In the genomic region with DNA sequence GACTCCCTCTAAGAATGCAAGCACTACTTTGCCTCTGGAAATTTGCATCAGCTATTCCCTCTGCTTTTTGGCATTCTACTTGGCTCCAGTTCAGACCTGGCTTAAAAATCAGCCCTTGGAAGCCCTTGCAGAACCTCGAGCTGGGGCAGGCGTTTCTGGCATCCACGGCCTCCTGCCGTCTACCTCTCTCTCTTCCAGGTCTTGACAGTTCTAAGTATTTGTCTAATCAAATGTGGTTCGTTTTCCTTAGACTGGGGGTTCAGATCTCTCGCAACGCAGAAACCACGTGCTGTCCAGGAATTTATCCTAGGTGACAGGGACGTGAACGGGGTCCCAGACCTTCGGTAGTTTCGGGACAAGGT, we compare ENCODE assay signal across 7 mouse cellular contexts. TPM values are rescaled to one million over a fixed set of nuclear protein-coding genes. Genes with fewer than 3 reads are reported as not detected.
DNase-seq lines count a peak whose midpoint lies in the region; ATAC-seq and TF ChIP-seq lines count a peak whose summit lies in the region.

No protein-coding gene starts in this region.

- no peaks in the 10 kb centered on the region for H3K27me3 ChIP-seq in C2C12 (ENCODE audit: control insufficient read depth, insufficient read depth, insufficient read length)
- peaks cover 3% of the 10 kb centered on the region; the same call in 1 of the 2 replicates for H3K27me3 ChIP-seq in embryonic facial prominence, embryonic 15.5 days
- peaks cover 21% of the 10 kb centered on the region for H3K27me3 ChIP-seq in heart, embryonic 15.5 days

- ATAC-seq in embryonic facial prominence, embryonic 15.5 days (ENCODE audit: insufficient number of reproducible peaks, low FRiP score, low TSS enrichment, low read depth) = peak; percentile 12; the same call in 1 of the 2 replicates
- peak; percentile 14; the same call in 1 of the 2 replicates for ATAC-seq in heart, embryonic 15.5 days (replicated peaks; ENCODE audit: insufficient number of reproducible peaks, insufficient read depth, low FRiP score, low read depth)

- peak overlapping the region; percentile 66 for H3ac ChIP-seq in C2C12 (ENCODE audit: control insufficient read depth, insufficient read length, low read depth)

- H3K36me3 ChIP-seq in C2C12 (ENCODE audit: control insufficient read depth, insufficient read depth) (peaks cover 4% of the 10 kb centered on the region), ES-E14 (ENCODE audit: control insufficient read depth, insufficient read depth, low read length, poor library complexity, severe bottlenecking) (peaks cover 7% of the 10 kb centered on the region)
- peaks cover 3% of the 10 kb centered on the region; the same call in 1 of the 2 replicates for H3K36me3 ChIP-seq in embryonic facial prominence, embryonic 15.5 days
- H3K36me3 ChIP-seq in heart, embryonic 15.5 days = no peaks in the 10 kb centered on the region

- peaks cover 22% of the 10 kb centered on the region for H3K79me2 ChIP-seq in C2C12 (ENCODE audit: control insufficient read depth, insufficient read depth)

- H3K9me3 ChIP-seq in ES-E14 (ENCODE audit: control insufficient read depth, insufficient read depth, low read depth, low read length) = no peaks in the 10 kb centered on the region
- H3K9me3 ChIP-seq in embryonic facial prominence, embryonic 15.5 days (replicated peaks) = no peaks in the 10 kb centered on the region
- H3K9me3 ChIP-seq in heart, embryonic 15.5 days (replicated peaks) = no peaks in the 10 kb centered on the region

- DNase-seq in ES-E14 (ENCODE audit: low read depth, low spot score) = no peak
- DNase-seq in kidney, postnatal 25 days = peak; percentile 70 to 72
- DNase-seq in lung, postnatal 14 days = peak; percentile 35
- no peak for DNase-seq in embryo, embryonic 10 days (ENCODE audit: low spot score)

- peaks cover 2 to 26% of the 10 kb centered on the region in 2 experiments; a peak in 3 of 4 replicates for H3K4me1 ChIP-seq in ES-E14 (ENCODE audit: control insufficient read depth in 2 of 2, insufficient read depth in 2 of 2, low read length in 2 of 2, poor library complexity in 1 of 2)
- peaks cover 39% of the 10 kb centered on the region for H3K4me1 ChIP-seq in embryonic facial prominence, embryonic 15.5 days
- H3K4me1 ChIP-seq in heart, embryonic 15.5 days (replicated peaks) = peaks cover 33% of the 10 kb centered on the region

- under 1% methylated on average over 12 of the region's 12 CpGs for WGBS in embryonic facial prominence, embryonic 15.5 days
- 3% methylated on average over 12 of the region's 12 CpGs for WGBS in heart, embryonic 15.5 days

- H3K9ac ChIP-seq in ES-E14 (ENCODE audit: insufficient read depth, low read depth, low read length, poor library complexity, severe bottlenecking) = peak overlapping the region; percentile 68
- H3K9ac ChIP-seq in embryonic facial prominence, embryonic 15.5 days = peak overlapping the region; percentile 91; the same call in 1 of the 2 replicates
- H3K9ac ChIP-seq in heart, embryonic 15.5 days = peak overlapping the region; percentile 90

- H3K79me3 ChIP-seq in C2C12 (ENCODE audit: low read depth) = peaks cover 20% of the 10 kb centered on the region

- TF ChIP-seq CTCF in C2C12 (IDR thresholded peaks at IDR 0.05; ENCODE audit: control insufficient read depth, insufficient read depth, insufficient read length) = no peak

- peak overlapping the region; percentile 88; the same call in 1 of the 2 replicates for H3K27ac ChIP-seq in ES-E14 (ENCODE audit: insufficient read depth, low read depth, low read length, poor library complexity, severe bottlenecking)
- peak overlapping the region; percentile 99 for H3K27ac ChIP-seq in embryonic facial prominence, embryonic 15.5 days (replicated peaks)
- H3K27ac ChIP-seq in heart, embryonic 15.5 days = peak overlapping the region; percentile 99

- in situ Hi-C loops in ES-E14 (cut with MboI; ENCODE audit: low sequenced_read_pairs in 2 of 2, unreplicated experiment in 2 of 2) = loop anchor here in 1 of 2 experiments (25.0 kb wide), 1 partner anchor 94 kb away; no protein-coding TSS in a partner anchor

- H3K4me3 ChIP-seq in C2C12 (ENCODE audit: insufficient read depth, poor library complexity, severe bottlenecking) (peak overlapping the region; percentile 64), ES-E14 (ENCODE audit: insufficient read depth in 1 of 2, low read depth in 1 of 2, low read length in 2 of 2, poor library complexity in 1 of 2, severe bottlenecking in 1 of 2) (peak overlapping the region; percentile 73 to 94)
- peak overlapping the region; percentile 73 for H3K4me3 ChIP-seq in embryonic facial prominence, embryonic 15.5 days (replicated peaks)
- H3K4me3 ChIP-seq in heart, embryonic 15.5 days = peak overlapping the region; percentile 67

- H3K4me2 ChIP-seq in embryonic facial prominence, embryonic 15.5 days (replicated peaks) = peak overlapping the region; percentile 71
- H3K4me2 ChIP-seq in heart, embryonic 15.5 days = peak overlapping the region; percentile 87

TF ChIP-seq in C2C12, 6 proteins besides CTCF, POLR2A, EP300 and RAD21:
- TF ChIP-seq CEBPB (IDR thresholded peaks at IDR 0.05; ENCODE audit: low read depth) = peak; percentile 61
- TF ChIP-seq USF1 (IDR thresholded peaks at IDR 0.05; ENCODE audit: low read depth) = peak; percentile 32
- peak; percentile 66 for TF ChIP-seq MAX (IDR thresholded peaks at IDR 0.05)
- TF ChIP-seq MYOG (IDR thresholded peaks at IDR 0.05; ENCODE audit: control insufficient read depth, extremely low read depth, insufficient read length) = no peak
- no peak for TF ChIP-seq FOSL1 (IDR thresholded peaks at IDR 0.05; ENCODE audit: insufficient read depth, low read length, poor library complexity, severe bottlenecking)

TF ChIP-seq in ES-E14, 5 proteins besides CTCF, POLR2A, EP300 and RAD21:
- no peak for TF ChIP-seq ZNF384 (IDR thresholded peaks at IDR 0.05; ENCODE audit: low read depth, low read length)
- no peak for TF ChIP-seq HCFC1 (IDR thresholded peaks at IDR 0.05; ENCODE audit: borderline replicate concordance, insufficient read depth, low read length)
- no peak for TF ChIP-seq ZC3H11A (IDR thresholded peaks at IDR 0.05; ENCODE audit: borderline replicate concordance, low read depth, low read length)
- no peak for TF ChIP-seq MAFK (IDR thresholded peaks at IDR 0.05; ENCODE audit: insufficient read depth, low read depth, low read length)
- no peak for TF ChIP-seq CHD2 (IDR thresholded peaks at IDR 0.05; ENCODE audit: low read depth, low read length)

RNA-seq across cellular contexts. Expression of a gene that starts 0.3 kb away (rescaled TPM):
- 53.8 TPM for polyA plus RNA-seq in C2C12 (2012; fragmentation: generic; extraction: Trizol)
- total RNA-seq in ES-E14 (2012; rRNA removed) = 94.1 and 114 TPM in 2 replicates
- 65.9 and 69.2 TPM in 2 replicates for polyA plus RNA-seq in embryonic facial prominence, embryonic 15.5 days (2015; fragmentation: Nextera tagmentation; extraction: Ambion mirVana)
- 37.5 and 40.8 TPM in 2 replicates for polyA plus RNA-seq in heart, embryonic 15.5 days (2015; fragmentation: Nextera tagmentation; extraction: Ambion mirVana)

RNA-seq across cellular contexts. Expression of a gene that starts 5.8 kb away (rescaled TPM):
- 0.16 TPM for polyA plus RNA-seq in C2C12 (2012; fragmentation: generic; extraction: Trizol)
- 1.2 and 1.6 TPM in 2 replicates for total RNA-seq in ES-E14 (2012; rRNA removed)
- 0.62 and 0.72 TPM in 2 replicates for polyA plus RNA-seq in embryonic facial prominence, embryonic 15.5 days (2015; fragmentation: Nextera tagmentation; extraction: Ambion mirVana)
- 0.25 and 0.29 TPM in 2 replicates for polyA plus RNA-seq in heart, embryonic 15.5 days (2015; fragmentation: Nextera tagmentation; extraction: Ambion mirVana)

RNA-seq across cellular contexts. Expression of a gene that starts 24.0 kb away (rescaled TPM):
- polyA plus RNA-seq in C2C12 (2012; fragmentation: generic; extraction: Trizol) = 7.9 TPM
- 6.2 and 6.4 TPM in 2 replicates for total RNA-seq in ES-E14 (2012; rRNA removed)
- 11.2 and 11.4 TPM in 2 replicates for polyA plus RNA-seq in embryonic facial prominence, embryonic 15.5 days (2015; fragmentation: Nextera tagmentation; extraction: Ambion mirVana)
- 6.0 and 8.3 TPM in 2 replicates for polyA plus RNA-seq in heart, embryonic 15.5 days (2015; fragmentation: Nextera tagmentation; extraction: Ambion mirVana)

RNA-seq across cellular contexts. Expression of a gene that starts 24.6 kb away (rescaled TPM):
- polyA plus RNA-seq in C2C12 (2012; fragmentation: generic; extraction: Trizol) = 160 TPM
- total RNA-seq in ES-E14 (2012; rRNA removed) = 10.8 and 21.4 TPM in 2 replicates
- polyA plus RNA-seq in embryonic facial prominence, embryonic 15.5 days (2015; fragmentation: Nextera tagmentation; extraction: Ambion mirVana) = 7.5 and 8.0 TPM in 2 replicates
- polyA plus RNA-seq in heart, embryonic 15.5 days (2015; fragmentation: Nextera tagmentation; extraction: Ambion mirVana) = 1.3 and 2.0 TPM in 2 replicates

RNA-seq across cellular contexts. Expression of a gene that starts 39.5 kb away (rescaled TPM):
- 0.23 TPM for polyA plus RNA-seq in C2C12 (2012; fragmentation: generic; extraction: Trizol)
- total RNA-seq in ES-E14 (2012; rRNA removed) = 0.58 TPM in 1 of 2 replicates, not detected in the other
- polyA plus RNA-seq in embryonic facial prominence, embryonic 15.5 days (2015; fragmentation: Nextera tagmentation; extraction: Ambion mirVana) = 9.4 and 16.4 TPM in 2 replicates
- polyA plus RNA-seq in heart, embryonic 15.5 days (2015; fragmentation: Nextera tagmentation; extraction: Ambion mirVana) = 0.46 TPM in 1 of 2 replicates, not detected in the other

Comparison
In these comparisons a context has a peak if more than half of its experiments do, and no peak if none do; other contexts are left out.
1. DNase-seq: peak in kidney, postnatal 25 days (2 of 2) and lung, postnatal 14 days (single experiment); none in ES-E14 (single experiment) and embryo, embryonic 10 days (single experiment).
2. Peak in every context shown above with its lines, with median percentiles within 50 percentile points of each other: H3K4me3 ChIP-seq, H3K27ac ChIP-seq and H3K9ac ChIP-seq.